Mouse (Mus musculus) CH12.LX (cell line): ENCODE measurements at regions not wholly inside any gene's neighbourhood (a gene's known extent, or its start where the extent isn't known, plus 50 kb on each side); places are given as distances from the start of the nearest gene placed in this dataset.

Experiments
- DNase-seq: peaks from one replicate; pipeline ENCODE4 v3.0.0-alpha.2; 2013; ENCODE audit errors: extremely low read depth
- H3K27ac ChIP-seq: 2 replicates; pipeline ENCODE4 v1.5.1; 2012; ENCODE audit warnings: low read depth, mild to moderate bottlenecking, control low read depth, moderate library complexity; ENCODE audit not compliant: insufficient read depth
- H3K27me3 ChIP-seq: replicated peaks from 2 replicates; pipeline ENCODE3; 2012; ENCODE audit warnings: inconsistent platforms
- H3K36me3 ChIP-seq, 2 experiments: replicated peaks in 1 of 2; 2 replicates each; pipeline versions ENCODE3 to v1.6.1; 2012; ENCODE audit warnings: inconsistent platforms in 1 of 2, low read length in 1 of 2, mild to moderate bottlenecking in 1 of 2, mixed read lengths in 1 of 2, moderate library complexity in 1 of 2; ENCODE audit not compliant: control insufficient read depth in 1 of 2, insufficient read depth in 1 of 2
- H3K4me1 ChIP-seq, 2 experiments: 2 replicates each; pipeline ENCODE4 v1.6.1; 2012; ENCODE audit warnings: inconsistent platforms in 1 of 2, moderate library complexity in 1 of 2; ENCODE audit not compliant: insufficient read depth in 2 of 2, control insufficient read depth in 1 of 2
- H3K4me2 ChIP-seq: 2 replicates; pipeline ENCODE4 v1.6.1; 2012; ENCODE audit warnings: low read depth, mild to moderate bottlenecking, control low read depth; ENCODE audit not compliant: poor library complexity, insufficient read depth, severe bottlenecking
- H3K4me3 ChIP-seq, 3 experiments: fragments of 150-350 bp in 1 of 3; sonication (generic) in 1 of 3; replicated peaks in 1 of 3; 2 replicates each; pipeline versions ENCODE3 to v1.5.1; 2011 to 2012; ENCODE audit warnings: low read depth in 2 of 3, low read length in 2 of 3, mild to moderate bottlenecking in 2 of 3, moderate library complexity in 2 of 3, control low read depth in 1 of 3, improper control_type of control experiment in 1 of 3, inconsistent platforms in 1 of 3, mixed read lengths in 1 of 3; ENCODE audit not compliant: poor library complexity in 1 of 3
- H3K79me2 ChIP-seq: replicated peaks from 2 replicates; pipeline ENCODE4 v1.6.1; 2012; ENCODE audit warnings: mild to moderate bottlenecking, moderate library complexity; ENCODE audit not compliant: control insufficient read depth, poor library complexity, insufficient read depth, severe bottlenecking; ENCODE audit errors: extremely low read depth
- H3K9ac ChIP-seq: 2 replicates; pipeline ENCODE4 v1.6.1; 2012; ENCODE audit warnings: low read depth, mild to moderate bottlenecking, control low read depth, moderate library complexity; ENCODE audit not compliant: insufficient read depth
- H3K9me3 ChIP-seq: replicated peaks from 2 replicates; pipeline ENCODE3; 2012; ENCODE audit warnings: low read length, inconsistent platforms, mixed read lengths
- BHLHE40 ChIP-seq: IDR thresholded peaks from 2 replicates; pipeline ENCODE4 v1.6.1; 2011; ENCODE audit warnings: mild to moderate bottlenecking, low read depth, low read length, improper control_type of control experiment
- CHD1 ChIP-seq: IDR thresholded peaks from 2 replicates; pipeline ENCODE4 v1.6.1; 2012; ENCODE audit warnings: low read depth, low read length, improper control_type of control experiment, inconsistent platforms
- CHD2 ChIP-seq: IDR thresholded peaks from 2 replicates; pipeline ENCODE4 v1.6.1; 2011; ENCODE audit warnings: low read length, improper control_type of control experiment
- CTCF ChIP-seq, 2 experiments: IDR thresholded peaks in 1 of 2; conservative IDR thresholded peaks in 1 of 2; 2 replicates each; pipeline ENCODE4 v1.5.1; 2011 to 2012; ENCODE audit warnings: low read depth in 2 of 2, low read length in 2 of 2, improper control_type of control experiment in 1 of 2, inconsistent platforms in 1 of 2, mild to moderate bottlenecking in 1 of 2, moderate library complexity in 1 of 2
- GABPA ChIP-seq: IDR thresholded peaks from 2 replicates; pipeline ENCODE4 v1.6.1; 2012; ENCODE audit warnings: low read depth, low read length, improper control_type of control experiment, inconsistent platforms; ENCODE audit not compliant: insufficient replicate concordance
- IRF4 ChIP-seq: IDR thresholded peaks from 2 replicates; pipeline ENCODE4 v1.6.1; 2014; ENCODE audit warnings: low read depth, mild to moderate bottlenecking, inconsistent platforms, low read length, improper control_type of control experiment
- JUN ChIP-seq: IDR thresholded peaks from 2 replicates; pipeline ENCODE4 v1.6.1; 2011; ENCODE audit warnings: low read depth, mild to moderate bottlenecking, low read length, improper control_type of control experiment, moderate library complexity; ENCODE audit not compliant: insufficient read depth
- JUND ChIP-seq: conservative IDR thresholded peaks from 2 replicates; pipeline ENCODE4 v1.6.1; 2011; ENCODE audit warnings: low read depth, low read length, improper control_type of control experiment
- KAT2A ChIP-seq: IDR thresholded peaks from 2 replicates; pipeline ENCODE4 v1.6.1; 2012; ENCODE audit warnings: low read length, improper control_type of control experiment, inconsistent platforms; ENCODE audit not compliant: insufficient replicate concordance
- MAFK ChIP-seq: IDR thresholded peaks from 2 replicates; pipeline ENCODE4 v1.6.1; 2011; ENCODE audit warnings: low read length, improper control_type of control experiment; ENCODE audit not compliant: insufficient replicate concordance
- MXI1 ChIP-seq: IDR thresholded peaks from 2 replicates; pipeline ENCODE4 v1.6.1; 2011; ENCODE audit warnings: mild to moderate bottlenecking, low read depth, low read length, improper control_type of control experiment
- MYC ChIP-seq: IDR thresholded peaks from 2 replicates; pipeline ENCODE4 v1.6.1; 2011; ENCODE audit warnings: low read depth, mild to moderate bottlenecking, improper control_type of control experiment, low read length
- NELFE ChIP-seq: IDR thresholded peaks from 2 replicates; pipeline ENCODE4 v1.6.1; 2011; ENCODE audit warnings: low read depth, low read length, improper control_type of control experiment
- NRF1 ChIP-seq: IDR thresholded peaks from 2 replicates; pipeline ENCODE4 v1.6.1; 2014; ENCODE audit warnings: low read depth, mild to moderate bottlenecking, inconsistent platforms, low read length, improper control_type of control experiment, moderate library complexity
- POLR2A ChIP-seq: IDR thresholded peaks from 2 replicates; pipeline ENCODE4 v1.6.1; 2011; ENCODE audit warnings: low read depth, mild to moderate bottlenecking, improper control_type of control experiment, low read length
- POLR2AphosphoS2 ChIP-seq: IDR thresholded peaks from 2 replicates; pipeline ENCODE4 v1.6.1; 2011; ENCODE audit warnings: low read depth, low read length, improper control_type of control experiment
- RCOR1 ChIP-seq: conservative IDR thresholded peaks from 2 replicates; pipeline ENCODE4 v1.6.1; 2012; ENCODE audit warnings: low read depth, mild to moderate bottlenecking, inconsistent platforms, low read length, improper control_type of control experiment
- USF2 ChIP-seq: conservative IDR thresholded peaks from 2 replicates; pipeline ENCODE4 v1.6.1; 2011; ENCODE audit warnings: low read depth, low read length, improper control_type of control experiment
- ZC3H11A ChIP-seq: IDR thresholded peaks from 2 replicates; pipeline ENCODE4 v1.6.1; 2012; ENCODE audit warnings: low read depth, mild to moderate bottlenecking, inconsistent platforms, low read length, improper control_type of control experiment
- dilution Hi-C: fragments of 300-500 bp; cut with MboI; formaldehyde crosslinking; loops from 2 replicates; pipeline ENCODE4 v1.14.3; 2020; ENCODE audit warnings: low sequenced_read_pairs; ENCODE audit not compliant: extremely low pct_unique_long_range_greater_than_20kb, extremely low pct_ligation_motif_present
- in situ Hi-C: fragments of 300-500 bp; cut with MboI; formaldehyde crosslinking; loops from 3 replicates; pipeline ENCODE4 v1.14.3; 2019; ENCODE audit warnings: low sequenced_read_pairs, low pct_ligation_motif_present, low pct_unique_long_range_greater_than_20kb, mixed read lengths

- Histone ChIP-seq H3K9ac (no peak overlapping the region), H3K36me3 (no peaks in the 10 kb centered on the region), H3K4me3 (no peak overlapping the region), H3K9me3 (peaks cover 85% of the 10 kb centered on the region), H3K27ac (no peak overlapping the region), H3K27me3 (no peaks in the 10 kb centered on the region), H3K79me2 (no peaks in the 10 kb centered on the region), H3K4me1 (no peaks in the 10 kb centered on the region), H3K4me2 (no peak overlapping the region)
- DNase-seq, result no peak
- in situ Hi-C loops (no loop called here), dilution Hi-C loops (no loop called here)
- TF ChIP-seq POLR2AphosphoS2, result no peak
- TF ChIP-seq CTCF (conservative IDR thresholded peaks at IDR 0.05 in 1 of 2, IDR thresholded peaks at IDR 0.05 in 1 of 2; ENCODE audit: low read depth in 2 of 2, low read length in 2 of 2), result no peak
- TF ChIP-seq JUND, result no peak
- TF ChIP-seq CHD2, result no peak
Observed at GRCm38 (mm10) chr5:119054393-119054792, 493.9 kb downstream of the Med13l start.

- DNase-seq, result no peak
- H3K79me2 ChIP-seq, result no peaks in the 10 kb centered on the region
- no peak overlapping the region for H3K9ac ChIP-seq
- in situ Hi-C loops, result no loop called here
- H3K27me3 ChIP-seq, result no peaks in the 10 kb centered on the region
- H3K27ac ChIP-seq, result no peak overlapping the region
- H3K4me2 ChIP-seq, result no peak overlapping the region
- no peaks in the 10 kb centered on the region for H3K4me1 ChIP-seq
- dilution Hi-C loops, result no loop called here
- H3K36me3 ChIP-seq, result no peaks in the 10 kb centered on the region
- H3K4me3 ChIP-seq, result no peak overlapping the region
- peaks cover 87% of the 10 kb centered on the region for H3K9me3 ChIP-seq
- no peak for TF ChIP-seq POLR2A
- TF ChIP-seq RCOR1, result no peak
- TF ChIP-seq KAT2A, result no peak
- no peak for TF ChIP-seq JUND
- TF ChIP-seq CHD2, result no peak
- no peak for TF ChIP-seq MYC
- TF ChIP-seq NELFE, result no peak
- TF ChIP-seq IRF4, result no peak
- TF ChIP-seq BHLHE40, result no peak
- TF ChIP-seq MXI1, result no peak
Observed at GRCm38 (mm10) chr5:119055430-119055829, 495.0 kb downstream of the Med13l start.

- no peak for TF ChIP-seq IRF4
- TF ChIP-seq CHD1, result no peak
- no peak for TF ChIP-seq USF2
- TF ChIP-seq GABPA, result no peak
- no peak for TF ChIP-seq JUND
- no peak for TF ChIP-seq MAFK
- TF ChIP-seq NRF1, result no peak
- TF ChIP-seq JUN, result no peak
- no peak for TF ChIP-seq POLR2A
- no peak for TF ChIP-seq ZC3H11A
- TF ChIP-seq, all 38 proteins: peak for 0
- Histone ChIP-seq H3K9ac (no peak overlapping the region), H3K36me3 (no peaks in the 10 kb centered on the region), H3K27ac (no peak overlapping the region), H3K4me1 (no peaks in the 10 kb centered on the region), H3K4me2 (no peak overlapping the region), H3K27me3 (no peaks in the 10 kb centered on the region), H3K9me3 (peaks cover 87% of the 10 kb centered on the region), H3K4me3 (no peak overlapping the region), H3K79me2 (no peaks in the 10 kb centered on the region)
- in situ Hi-C loops, result no loop called here
- no peak for DNase-seq
- dilution Hi-C loops, result no loop called here
Observed at GRCm38 (mm10) chr5:119057813-119058212, 497.3 kb downstream of the Med13l start.
